Mouse (Mus musculus) bone marrow, adult 2 months (tissue): ENCODE results near the gene Mocs2. TPM values are rescaled to one million over a fixed set of nuclear protein-coding genes. Genes with fewer than 3 reads are reported as not detected.
A peak's percentile ranks its signal among the peaks of the same experiment; 100 is the strongest.

Experiments
- H3K27ac ChIP-seq: fragments of 200-500 bp; 2 replicates; pipeline ENCODE4 v1.5.1; 2012; ENCODE audit warnings: low read depth, mild to moderate bottlenecking, control low read depth, inconsistent platforms, low read length; ENCODE audit not compliant: control insufficient read depth, poor library complexity, insufficient read depth
- H3K4me1 ChIP-seq: fragments of 200-500 bp; 2 replicates; pipeline ENCODE4 v1.6.1; 2011; ENCODE audit warnings: low read length; ENCODE audit not compliant: control insufficient read depth, insufficient read depth
- H3K4me3 ChIP-seq: fragments of 200-500 bp; replicated peaks from 2 replicates; pipeline ENCODE3; 2011; ENCODE audit warnings: mild to moderate bottlenecking, low read depth, low read length, control low read depth; ENCODE audit not compliant: control insufficient read depth
- CTCF ChIP-seq: fragments of 200-500 bp; IDR thresholded peaks from 2 replicates; pipeline ENCODE4 v1.5.1; 2011; ENCODE audit warnings: low read length, control low read depth; ENCODE audit not compliant: control insufficient read depth, insufficient read depth
- POLR2A ChIP-seq: fragments of 200-500 bp; IDR thresholded peaks from 2 replicates; pipeline ENCODE4 v1.6.1; 2011; ENCODE audit warnings: low read depth, mild to moderate bottlenecking, control low read depth, low read length, borderline replicate concordance; ENCODE audit not compliant: control insufficient read depth
- WGBS: fragments of 180-500 bp; shearing (Covaris S2); methylation state at CpG from one replicate; pipeline ENCODE4 v1.1.7; 2018; 5-methylcytosine and 5-hydroxymethylcytosine counted together
- polyA plus RNA-seq: library from polyadenylated mRNA; stranded (reverse); fragments of >200 nt; gene quantifications from 2 replicates; pipeline ENCODE4 v1.2.4, GENCODE M21; 2011; ENCODE audit warnings: low replicate concordance; ENCODE audit not compliant: missing spikeins, insufficient read depth, insufficient read length

Mocs2 gene
- polyA plus RNA-seq: 17.3 and 29.3 TPM in 2 replicates

- H3K27ac ChIP-seq: no peak within 1 kb of the TSS
- TF ChIP-seq CTCF: peak; percentile 14; the same call in 1 of the 2 replicates
- TF ChIP-seq POLR2A: peak; percentile 63; the same call in 1 of the 2 replicates
- peak within 1 kb of the TSS; percentile 92 for H3K4me3 ChIP-seq
- 1% methylated on average over 39 of the region's 39 CpGs for WGBS
- no peaks in the 10 kb centered on the region; the same call in 1 of the 2 replicates for H3K4me1 ChIP-seq
Measured at GRCm38 (mm10) chr13:114817751-114818360, at the start of gene Mocs2. Gene Mocs2, plus strand, starts transcription at chr13:114818236.

- H3K4me1 ChIP-seq: no peaks in the 10 kb centered on the region
- WGBS: 63% methylated on average over 1 of the region's 1 CpGs
- no peak for TF ChIP-seq POLR2A
- TF ChIP-seq CTCF: no peak
Measured at GRCm38 (mm10) chr13:114791511-114791910, 26.5 kb upstream of the Mocs2 start.

DNA sequence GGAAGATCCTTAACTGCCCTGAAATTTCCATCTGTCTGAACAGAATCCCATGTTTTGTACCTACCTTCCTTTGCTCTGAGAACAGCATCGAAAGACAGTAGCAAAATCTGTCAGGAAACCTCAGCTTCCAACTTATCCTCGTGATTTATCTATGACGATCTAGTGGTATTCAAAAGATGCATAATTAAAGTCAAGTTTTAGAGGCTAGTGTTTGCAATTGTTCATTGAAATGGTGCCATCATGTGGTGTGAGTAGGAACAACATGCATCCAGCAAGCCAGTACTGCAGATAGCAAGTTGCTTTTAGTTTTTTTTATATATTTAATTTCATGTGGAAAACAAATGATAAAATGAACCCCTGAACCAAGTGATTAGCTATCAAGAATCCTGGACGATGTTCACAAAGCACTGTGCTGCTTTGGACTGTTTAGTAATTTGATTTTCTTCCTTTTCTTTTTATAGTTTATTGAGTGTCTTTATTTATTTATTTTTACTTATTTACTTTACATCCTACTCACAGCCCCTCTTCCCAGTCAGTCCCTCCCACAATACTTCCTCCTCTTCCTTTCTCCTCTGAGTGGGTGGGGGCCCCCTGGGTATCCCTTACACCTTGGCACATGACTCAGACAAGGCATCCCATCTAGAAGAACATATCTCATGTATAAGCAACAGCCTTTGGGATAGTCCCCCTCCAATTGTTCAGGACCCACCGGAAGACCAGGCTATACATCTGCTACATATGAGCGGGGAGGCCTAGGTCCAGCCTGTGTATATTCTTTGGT is 24.6 kb upstream of the Mocs2 start:
- WGBS: 35% methylated on average over 6 of the region's 6 CpGs

More at GRCm38 (mm10) chr13:114791511-114791910, 26.5 kb upstream of the Mocs2 start:
- no peak overlapping the region for H3K27ac ChIP-seq
- no peak overlapping the region for H3K4me3 ChIP-seq

DNA sequence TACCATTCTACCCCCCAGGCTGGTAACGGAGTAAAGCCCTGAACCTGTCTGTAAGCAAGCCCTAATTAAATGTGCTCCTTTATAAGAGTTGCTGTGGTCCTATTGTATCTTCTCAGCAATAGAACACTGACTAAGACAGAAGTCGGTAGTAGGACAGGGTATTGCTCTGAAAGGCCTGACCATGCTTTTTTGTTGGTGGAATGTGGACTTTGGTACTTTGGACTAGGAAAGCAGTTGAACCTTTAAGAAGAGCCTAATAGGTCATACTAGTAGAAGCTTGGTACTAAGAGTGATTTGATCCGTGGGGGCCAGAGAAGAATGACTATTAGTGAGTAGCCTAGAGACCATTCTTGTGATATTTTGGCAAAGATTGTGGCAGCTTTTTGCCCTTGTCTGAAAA is 16.2 kb upstream of the Mocs2 start:
- WGBS: 78% methylated on average over 3 of the region's 3 CpGs
- Histone ChIP-seq H3K4me3 (no peak overlapping the region), H3K4me1 (no peaks in the 10 kb centered on the region), H3K27ac (no peak overlapping the region)
- no peak for TF ChIP-seq CTCF
- no peak for TF ChIP-seq POLR2A

More for the DNA sequence above, 24.6 kb upstream of the Mocs2 start:
- Histone ChIP-seq H3K4me1 (no peaks in the 10 kb centered on the region), H3K27ac (no peak overlapping the region), H3K4me3 (no peak overlapping the region)
- no peak for TF ChIP-seq POLR2A
- no peak for TF ChIP-seq CTCF

- no peak for TF ChIP-seq POLR2A
- no peak for TF ChIP-seq CTCF
- WGBS: 87% methylated on average over 2 of the region's 2 CpGs
Measured at GRCm38 (mm10) chr13:114802971-114803370, 15.1 kb upstream of the Mocs2 start.

GRCm38 (mm10) chr13:114809624-114810210 is 8.3 kb upstream of the Mocs2 start:
- H3K4me1 ChIP-seq: no peaks in the 10 kb centered on the region
- H3K27ac ChIP-seq: no peak overlapping the region
- WGBS: 82% methylated on average over 5 of the region's 5 CpGs
- no peak overlapping the region for H3K4me3 ChIP-seq
- TF ChIP-seq CTCF: no peak
- no peak for TF ChIP-seq POLR2A

More at GRCm38 (mm10) chr13:114802971-114803370, 15.1 kb upstream of the Mocs2 start:
- Histone ChIP-seq H3K27ac (no peak overlapping the region), H3K4me3 (no peak overlapping the region), H3K4me1 (no peaks in the 10 kb centered on the region)

- TF ChIP-seq CTCF: no peak
- TF ChIP-seq POLR2A: no peak
- WGBS: 17% methylated on average over 9 of the region's 9 CpGs
- Histone ChIP-seq H3K27ac (no peak overlapping the region), H3K4me3 (peak overlapping the region; percentile 92), H3K4me1 (no peaks in the 10 kb centered on the region; the same call in 1 of the 2 replicates)
Measured at GRCm38 (mm10) chr13:114818513-114818912, 477 bp downstream of the Mocs2 start.

DNA sequence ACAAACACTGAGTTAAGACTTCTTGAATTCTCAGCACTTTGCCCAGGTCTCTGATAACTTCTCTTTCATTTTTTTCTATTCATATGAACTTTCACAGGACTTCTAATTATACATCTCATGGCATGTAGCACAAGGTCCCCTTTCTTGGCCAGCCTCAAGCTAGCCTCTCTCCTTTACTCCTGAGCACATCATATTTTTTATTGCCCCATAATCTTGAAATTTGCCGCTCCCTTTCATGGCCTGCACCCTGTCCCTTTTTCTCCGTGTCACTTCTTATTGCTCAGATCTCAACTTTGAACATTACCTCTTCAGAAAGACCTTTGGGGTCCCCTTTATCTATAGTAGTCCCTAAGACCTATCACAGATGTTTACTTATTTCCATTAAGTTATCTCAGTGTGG is 4.8 kb downstream of the Mocs2 start:
- no peak for TF ChIP-seq POLR2A
- no peak for TF ChIP-seq CTCF
- no peaks in the 10 kb centered on the region; the same call in 1 of the 2 replicates for H3K4me1 ChIP-seq
- no peak overlapping the region for H3K27ac ChIP-seq
- WGBS: 85% methylated on average over 2 of the region's 2 CpGs
- no peak overlapping the region for H3K4me3 ChIP-seq
